Mouse (Mus musculus): Measurements from ENCODE around the gene Rbm26. TPM values are rescaled to one million over a fixed set of nuclear protein-coding genes. Genes with fewer than 3 reads are reported as not detected.

Gene Rbm26
- polyA plus RNA-seq, 1 experiment, result 9.0 TPM

Other genes with a start within 250 kb of the Rbm26 start
- 21.6 TPM for gene Ndfip2, start 81.2 kb upstream of the Rbm26 start, polyA plus RNA-seq (2012; fragmentation: generic; extraction: Trizol)